Mouse (Mus musculus): Measurements from ENCODE around the gene Nkain4.

Gene Nkain4

DNA sequence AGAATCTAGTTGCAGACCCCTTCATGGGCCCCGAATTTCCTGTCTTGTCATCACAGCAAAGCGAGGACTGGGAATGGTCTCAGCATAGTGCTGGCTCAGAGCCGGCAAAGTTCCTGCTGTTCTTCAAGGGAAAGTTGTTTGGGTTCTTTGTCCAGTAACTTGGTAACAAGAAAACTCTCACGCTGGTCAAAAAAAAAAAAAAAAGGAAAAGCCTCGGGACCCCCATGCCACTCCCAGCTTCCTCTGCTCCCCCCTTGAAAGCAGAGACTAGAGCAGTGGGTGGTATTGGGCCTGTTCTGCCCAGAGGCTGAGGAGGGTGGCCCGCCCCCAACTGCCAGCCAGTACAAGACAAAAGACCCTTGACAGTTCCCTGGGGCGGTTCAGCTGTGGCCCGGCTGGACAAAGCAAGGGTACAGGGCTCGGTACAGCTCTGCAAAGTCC lies 1.7 kb downstream of the Nkain4 start:
- DNase-seq (ENCODE audit: low read depth, low spot score): no peak

DNA sequence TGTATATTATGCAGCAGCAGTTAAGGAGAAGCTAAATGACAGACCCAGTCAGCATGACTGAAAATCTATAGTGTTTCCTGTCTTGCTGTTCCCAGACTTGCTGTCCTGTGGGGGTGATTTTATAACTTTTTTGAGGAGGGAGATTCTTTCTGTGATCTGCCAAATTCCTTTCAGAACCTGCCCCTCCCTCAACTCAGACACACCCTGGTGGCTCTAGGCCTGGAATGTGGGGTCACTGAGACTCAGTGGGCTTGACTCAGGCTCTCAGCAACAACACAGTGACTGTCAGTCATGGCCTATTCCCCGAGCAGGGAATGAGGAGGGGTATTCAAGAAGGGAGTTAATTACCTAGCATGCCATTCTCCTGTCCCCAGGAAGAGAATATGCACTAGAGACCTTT lies 4.6 kb downstream of the Nkain4 start:
- no peak for DNase-seq (ENCODE audit: low read depth, low spot score)

DNA sequence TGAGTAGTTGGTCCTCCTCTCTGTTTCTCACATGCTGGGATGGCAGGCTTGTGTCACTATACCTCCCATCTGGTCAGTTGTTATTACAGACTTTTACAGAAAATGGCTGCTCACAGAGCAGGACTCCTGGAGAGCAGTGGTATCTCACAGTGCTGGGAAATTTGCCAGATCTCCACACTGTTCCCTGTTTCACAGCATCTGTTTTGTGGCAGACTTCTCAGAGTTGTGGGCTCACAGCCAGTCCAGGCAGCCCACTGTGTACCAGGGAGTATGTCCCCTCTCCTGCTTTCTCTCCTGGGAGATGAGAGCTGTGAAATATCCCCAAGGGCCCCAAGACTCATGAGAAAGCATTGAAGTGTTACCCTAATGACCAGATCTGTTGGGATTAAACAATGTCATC lies 12.6 kb downstream of the Nkain4 start:
- DNase-seq (ENCODE audit: low read depth, low spot score): no peak

DNA sequence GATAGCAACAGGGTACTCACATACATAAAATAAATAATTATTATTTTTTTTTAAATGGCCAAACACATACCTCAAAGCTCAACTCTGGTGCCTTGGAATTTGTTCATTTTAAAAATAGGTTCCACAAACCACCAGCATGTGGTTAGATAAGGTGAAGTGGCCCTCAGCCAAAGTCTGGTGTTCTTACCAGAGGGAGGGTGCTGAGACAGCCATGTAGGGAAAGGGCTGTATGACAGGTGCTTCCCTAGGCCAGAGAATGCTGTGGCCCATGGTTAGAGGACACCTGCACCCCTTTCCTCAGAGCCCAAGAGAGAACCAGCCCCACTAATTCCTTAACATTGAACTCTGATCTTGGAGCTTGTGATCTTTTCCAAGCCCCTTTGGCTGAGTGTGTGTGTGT lies 14.3 kb downstream of the Nkain4 start:
- DNase-seq (ENCODE audit: low read depth, low spot score): no peak

DNA sequence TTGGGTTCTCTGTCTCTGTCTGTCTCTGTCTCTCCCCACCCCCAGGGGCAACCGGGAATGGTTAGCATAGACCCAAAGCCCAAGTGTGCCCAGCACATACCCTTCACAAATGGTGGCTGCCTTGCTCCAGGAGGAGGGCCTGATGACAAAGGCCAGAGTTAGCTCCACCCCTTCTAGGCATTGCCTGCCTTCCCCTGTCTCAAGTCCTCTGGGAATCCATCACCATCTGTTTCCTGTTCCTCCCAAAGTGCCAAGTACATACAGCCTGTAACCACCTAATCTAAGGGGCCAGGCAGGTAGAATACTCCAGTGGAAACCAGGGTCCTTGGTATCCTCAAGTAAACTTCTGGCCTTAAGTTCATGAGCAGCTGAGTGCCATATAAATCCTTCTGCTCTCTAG lies 22.1 kb downstream of the Nkain4 start:
- DNase-seq (ENCODE audit: low read depth, low spot score): no peak

DNA sequence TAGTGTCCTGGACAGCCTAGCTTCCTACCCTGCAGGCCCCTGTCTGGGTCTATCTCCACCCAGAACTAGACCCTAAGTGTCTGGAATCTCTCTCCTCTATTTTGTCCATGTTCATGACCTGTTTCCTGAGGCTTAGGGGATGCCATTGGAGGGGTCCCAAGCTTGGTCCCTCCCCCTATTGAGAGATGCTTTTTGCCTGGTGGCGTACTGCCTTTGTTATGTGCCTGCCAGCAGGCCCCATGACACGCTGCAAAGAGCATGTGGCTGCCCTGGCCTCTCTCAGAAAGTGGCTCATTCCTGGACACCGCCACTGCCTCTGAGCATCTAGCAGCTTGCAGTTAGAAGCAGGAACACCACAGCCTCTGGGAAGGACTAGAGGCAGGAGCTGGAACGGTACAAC lies 25.8 kb downstream of the Nkain4 start, which contains the start of gene Birc7:
Birc7 (plus strand) TSS at position 301 of the 400 bp plus-strand sequence.
- no peak for DNase-seq (ENCODE audit: low read depth, low spot score)

DNA sequence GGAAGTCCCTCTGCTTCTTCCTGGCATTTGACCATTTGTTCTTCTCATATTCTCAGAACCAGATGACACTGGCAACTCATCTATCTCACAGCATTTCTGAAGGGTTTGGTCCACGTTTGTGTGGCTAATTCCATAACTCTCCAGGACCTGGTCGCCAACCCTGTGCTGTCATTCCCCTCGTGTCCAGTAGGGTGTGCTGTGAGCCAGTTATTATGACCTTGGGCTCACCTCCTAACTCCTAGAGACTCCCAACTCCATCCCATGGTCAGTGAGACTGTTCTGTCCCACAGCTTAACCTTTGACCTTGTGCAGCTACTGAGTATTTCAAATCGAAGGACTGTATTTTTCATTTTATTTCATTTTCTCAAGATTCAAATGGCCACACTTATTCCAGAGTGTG lies 29.3 kb downstream of the Nkain4 start:
- peak; percentile 39 for DNase-seq (ENCODE audit: low read depth, low spot score)

DNA sequence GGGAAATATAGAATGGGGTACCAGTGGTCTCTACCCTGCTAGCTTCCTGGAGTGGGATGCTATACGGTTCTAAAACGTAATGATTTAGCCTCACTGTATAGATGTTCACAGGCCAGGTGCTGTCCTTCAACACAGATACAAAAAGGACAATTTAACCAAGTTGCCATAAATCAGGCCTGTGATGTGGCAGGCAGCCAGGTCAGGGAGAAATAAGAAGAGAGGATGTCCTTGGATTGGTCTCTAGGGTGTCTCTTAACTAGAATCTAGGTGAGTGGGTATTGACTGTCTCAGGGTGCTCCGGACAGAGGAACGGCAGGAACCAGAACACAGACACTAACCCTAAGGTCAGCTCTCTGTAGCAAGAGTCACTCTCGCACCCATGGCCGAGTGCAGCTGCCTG lies 31.8 kb downstream of the Nkain4 start:
- no peak for DNase-seq (ENCODE audit: low read depth, low spot score)

DNA sequence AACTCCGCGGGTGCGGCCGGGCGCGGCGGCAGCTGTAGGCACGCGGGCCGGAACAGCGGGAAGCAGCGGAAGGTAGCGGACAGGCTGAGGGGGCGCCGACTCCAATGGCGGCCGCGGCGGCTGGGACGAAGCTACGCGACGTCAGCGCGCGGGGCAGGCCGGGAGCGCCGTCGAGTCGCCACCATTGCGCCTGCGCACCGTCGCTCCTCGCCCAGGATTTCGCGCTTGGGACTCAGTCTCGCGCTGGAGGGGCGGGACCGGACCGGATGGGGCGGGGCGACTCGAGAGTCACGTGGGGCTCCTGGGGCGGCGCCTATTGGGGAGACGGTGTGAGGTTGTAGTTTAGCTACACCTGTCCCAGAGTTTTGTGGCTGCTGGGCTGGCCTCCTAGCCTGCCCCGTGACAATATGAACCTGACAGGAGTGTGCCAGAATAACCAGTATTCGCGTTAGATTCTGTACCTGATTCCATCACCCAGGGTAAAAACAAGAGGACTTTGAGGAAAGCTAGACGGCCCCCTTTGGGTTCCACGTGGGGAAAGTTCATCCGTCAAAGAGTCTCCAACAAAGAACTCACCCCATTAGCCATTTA lies 33.6 kb downstream of the Nkain4 start, which contains the start of gene Ythdf1:
Ythdf1 (minus strand) TSS at position 140 of the 591 bp plus-strand sequence.
- DNase-seq (ENCODE audit: low read depth, low spot score): peak; percentile 91

DNA sequence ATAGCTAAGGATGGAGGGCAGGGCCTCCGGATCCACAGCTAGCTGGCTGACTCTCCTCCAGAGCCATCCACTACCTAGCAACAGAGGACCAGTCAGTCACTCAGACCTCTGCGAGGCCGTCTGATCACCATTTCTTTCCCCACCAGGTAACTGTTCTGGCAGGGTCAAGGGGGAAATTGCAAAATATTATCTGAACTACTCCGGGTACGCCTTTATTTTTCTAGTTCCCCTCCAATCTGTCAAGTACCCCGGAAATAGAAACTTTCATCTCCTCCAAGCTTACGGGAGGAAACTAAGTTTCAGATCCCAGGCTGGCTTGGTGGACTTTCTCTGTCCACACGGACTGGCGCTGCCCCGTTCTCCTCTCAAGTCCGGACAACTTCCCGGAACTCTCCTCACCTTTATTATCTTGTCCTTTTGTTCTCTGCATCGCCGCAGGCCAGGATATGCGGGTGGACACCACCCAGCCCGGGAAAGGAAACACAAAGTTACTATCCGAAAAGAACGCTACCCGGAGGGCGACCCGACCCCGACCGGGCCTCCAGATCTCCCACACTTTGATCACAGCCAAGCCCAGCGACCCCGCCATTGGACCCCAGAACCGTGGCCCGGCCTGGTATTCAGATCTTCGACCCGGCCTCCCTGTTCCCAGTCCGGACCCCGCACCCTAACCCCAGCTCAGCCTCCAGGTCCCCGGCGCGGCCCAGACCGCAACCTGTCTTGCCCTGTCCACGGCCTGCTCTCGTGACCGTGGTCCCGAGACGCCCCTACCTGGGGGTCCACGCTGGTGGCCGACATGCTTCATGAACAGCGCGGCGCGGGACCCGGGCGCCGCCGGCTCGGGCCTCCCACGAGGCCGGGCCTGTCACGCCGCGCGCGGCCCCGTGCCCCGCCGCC lies 34.3 kb downstream of the Nkain4 start:
- DNase-seq (ENCODE audit: low read depth, low spot score): no peak

DNA sequence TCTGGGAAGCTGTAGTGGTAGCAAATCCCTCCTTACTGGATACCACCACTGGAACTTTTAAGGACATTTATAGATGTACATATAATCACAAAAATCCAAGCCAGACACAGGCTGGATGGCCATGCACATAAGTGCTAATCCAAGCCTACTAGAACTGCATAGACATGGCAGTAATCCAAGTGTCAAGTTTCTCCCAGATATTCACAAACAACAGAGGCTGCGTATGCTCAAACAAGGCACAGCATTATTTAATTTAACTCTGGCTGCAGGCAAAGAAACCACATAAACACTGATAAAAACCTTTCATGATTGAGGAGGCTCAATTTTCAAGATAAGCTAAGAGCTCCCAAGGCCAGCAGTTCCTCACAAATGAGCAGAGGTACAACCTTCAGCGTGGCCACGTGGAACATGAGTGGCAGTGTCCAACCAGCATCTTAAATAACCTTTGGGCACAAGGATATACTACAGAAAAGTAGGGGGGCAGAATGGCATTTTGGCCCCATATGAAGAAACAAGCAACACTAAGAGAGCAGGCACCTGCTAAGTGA lies 38.5 kb downstream of the Nkain4 start:
- no peak for DNase-seq (ENCODE audit: low read depth, low spot score)

DNA sequence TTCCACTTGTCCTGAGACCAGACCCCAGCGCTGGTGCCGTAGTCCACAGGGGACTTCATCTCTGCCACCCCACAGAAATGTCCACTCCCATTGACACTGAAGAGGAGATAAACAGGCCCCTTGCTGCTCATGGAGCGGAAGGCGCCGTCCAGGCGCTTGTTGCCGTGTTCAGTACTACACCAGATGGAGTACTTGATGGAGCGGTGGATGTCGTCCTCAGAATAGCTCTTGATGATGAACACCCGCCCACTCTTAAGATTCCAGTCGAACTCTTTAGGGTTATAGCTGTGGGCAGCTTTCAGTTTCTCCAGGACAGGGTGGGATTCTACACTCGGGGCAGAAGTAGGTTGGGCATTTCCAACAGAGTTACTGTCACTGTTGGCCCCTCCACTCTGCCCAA lies 43.6 kb downstream of the Nkain4 start:
- no peak for DNase-seq (ENCODE audit: low read depth, low spot score)

DNA sequence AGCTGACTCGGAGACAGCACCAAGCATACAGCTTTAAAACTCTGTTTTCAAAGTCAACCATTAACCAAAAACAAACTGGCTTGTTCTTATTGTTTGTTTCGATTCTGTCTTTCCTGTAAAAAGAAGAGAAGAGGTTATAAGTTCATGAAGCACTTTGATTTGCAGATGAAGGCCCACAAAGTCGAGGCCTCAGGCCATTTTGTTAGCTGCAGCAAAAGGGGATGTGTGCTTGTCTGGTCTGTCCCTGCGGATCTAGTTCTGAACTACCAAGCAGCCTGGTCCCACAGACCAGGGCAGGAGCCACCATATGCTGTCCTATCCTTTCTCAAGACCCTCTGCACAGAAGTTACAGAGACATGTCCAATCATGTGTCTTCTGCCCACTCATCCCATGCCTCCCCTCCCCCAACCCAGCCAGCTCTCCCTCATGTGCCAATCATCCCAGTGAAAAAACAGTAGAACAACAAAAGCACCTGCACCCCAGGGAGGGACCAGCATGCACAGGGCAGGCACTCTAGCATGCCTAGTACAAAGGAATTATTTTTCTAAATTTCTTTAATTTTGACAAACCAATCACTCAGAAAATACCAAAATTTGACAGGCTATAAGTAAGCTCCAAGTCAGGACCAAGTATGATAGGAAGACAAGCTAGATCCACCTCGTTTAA lies 48.8 kb downstream of the Nkain4 start:
- DNase-seq (ENCODE audit: low read depth, low spot score): no peak

DNA sequence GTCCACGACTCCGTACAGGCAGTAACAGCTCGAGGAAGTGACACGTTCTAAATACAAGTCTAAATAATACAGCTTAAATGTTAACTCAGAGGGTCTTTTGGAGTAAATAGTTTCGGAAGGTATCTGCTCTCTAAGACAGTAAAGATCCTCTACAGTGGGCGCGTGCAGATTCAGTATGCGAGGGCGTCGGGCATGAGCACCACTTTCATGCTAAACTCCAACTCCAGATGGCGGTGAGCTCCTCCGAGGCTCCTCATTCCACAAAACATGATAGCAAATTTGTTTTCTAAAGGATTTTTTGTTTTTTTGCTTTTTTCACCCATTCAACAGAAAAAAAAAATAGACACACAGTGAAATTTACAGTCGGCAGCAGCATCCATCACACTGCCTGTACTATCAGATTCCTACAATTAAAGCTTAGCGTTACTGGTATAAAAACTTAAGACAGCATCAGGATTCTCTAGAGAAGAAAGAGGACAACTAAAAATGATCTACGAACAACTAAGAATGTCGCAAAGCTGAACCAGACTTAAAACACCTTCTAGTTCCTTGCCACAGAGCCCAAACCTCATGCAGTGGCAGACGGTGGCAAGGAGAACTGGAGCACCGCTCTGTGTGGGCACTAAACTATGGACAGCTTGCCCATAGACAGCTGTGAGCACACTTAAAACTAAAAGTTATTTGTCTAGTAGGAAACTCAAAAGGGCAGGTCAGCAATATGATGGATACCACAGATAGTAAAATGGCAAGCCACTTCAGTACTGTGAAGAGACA lies 49.9 kb downstream of the Nkain4 start:
- DNase-seq (ENCODE audit: low read depth, low spot score): no peak

DNA sequence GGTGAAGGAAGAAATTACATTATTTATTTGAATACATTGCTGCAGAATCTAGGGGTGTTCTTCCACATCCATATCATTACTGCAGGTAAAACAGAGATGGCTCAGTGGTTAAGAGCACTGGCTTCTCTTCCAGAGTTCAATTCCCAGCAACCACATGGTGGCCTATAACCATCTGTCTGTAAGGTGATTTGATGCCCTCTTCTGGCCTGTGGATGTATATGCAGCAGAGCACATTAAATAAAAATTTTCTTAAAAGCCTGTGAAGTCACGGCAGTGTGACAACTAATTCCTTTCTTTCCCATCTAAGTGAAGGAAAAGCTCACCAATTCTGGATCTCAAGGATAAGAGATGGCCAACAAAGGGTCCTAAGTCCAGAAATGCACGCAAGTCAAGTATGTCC lies 52.4 kb downstream of the Nkain4 start:
- no peak for DNase-seq (ENCODE audit: low read depth, low spot score)

DNA sequence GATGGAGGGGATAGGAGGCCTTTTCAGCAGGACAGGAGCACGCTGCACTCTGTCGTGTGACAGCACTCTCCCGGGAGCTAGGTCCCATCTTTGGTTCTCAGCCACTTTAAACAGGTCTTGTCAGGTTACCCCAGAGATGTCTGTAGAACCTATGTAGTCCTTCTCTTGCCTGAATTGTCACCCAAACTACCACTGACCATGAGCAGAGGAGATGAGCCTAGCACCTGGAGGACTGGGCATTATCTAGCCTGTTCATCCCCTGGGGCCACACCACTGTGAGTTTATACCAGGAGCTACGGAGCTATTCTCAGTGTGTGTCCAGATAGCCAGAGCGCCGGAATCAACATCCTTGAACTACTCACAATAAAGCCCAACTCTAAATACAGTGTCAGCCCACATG lies 56.6 kb downstream of the Nkain4 start:
- DNase-seq (ENCODE audit: low read depth, low spot score): no peak

DNA sequence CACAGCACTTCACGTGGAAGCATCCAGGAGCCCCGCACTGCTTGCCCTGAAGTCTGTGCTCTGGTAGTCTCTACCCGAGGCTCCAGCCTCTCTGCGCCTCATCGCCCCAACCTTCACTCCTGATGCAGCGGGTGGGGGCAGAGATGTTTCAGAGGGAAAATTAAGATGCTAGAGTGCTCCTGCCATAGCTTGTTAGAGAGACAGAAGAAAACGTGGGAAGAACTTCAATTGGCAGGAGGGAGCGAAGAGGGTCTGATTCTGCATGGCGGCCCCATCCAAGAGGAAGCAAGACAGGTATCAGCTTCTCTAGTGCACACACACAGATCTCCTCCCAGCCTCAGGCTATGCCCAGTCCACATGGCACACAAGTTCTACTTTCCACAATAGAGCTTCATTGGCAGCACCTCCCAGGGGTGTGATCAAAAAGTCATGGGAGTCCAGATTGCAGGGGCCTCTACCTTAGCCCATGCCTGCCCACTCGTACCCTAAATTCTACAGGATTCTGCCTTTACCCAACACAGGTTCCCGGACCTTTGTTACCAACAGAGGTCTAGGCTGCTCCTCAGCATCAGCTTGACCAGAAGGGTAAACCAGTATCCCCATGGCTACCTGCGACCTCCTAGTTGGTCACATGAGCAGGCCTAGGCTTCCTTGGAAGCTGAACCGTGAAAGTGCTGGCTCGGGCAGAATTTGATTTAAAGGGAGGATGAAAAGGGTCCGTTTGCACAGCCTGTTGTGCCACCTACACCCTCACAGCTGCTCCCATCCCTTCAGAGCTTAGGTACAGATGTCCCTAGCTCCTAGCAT lies 57.5 kb downstream of the Nkain4 start:
- no peak for DNase-seq (ENCODE audit: low read depth, low spot score)

DNA sequence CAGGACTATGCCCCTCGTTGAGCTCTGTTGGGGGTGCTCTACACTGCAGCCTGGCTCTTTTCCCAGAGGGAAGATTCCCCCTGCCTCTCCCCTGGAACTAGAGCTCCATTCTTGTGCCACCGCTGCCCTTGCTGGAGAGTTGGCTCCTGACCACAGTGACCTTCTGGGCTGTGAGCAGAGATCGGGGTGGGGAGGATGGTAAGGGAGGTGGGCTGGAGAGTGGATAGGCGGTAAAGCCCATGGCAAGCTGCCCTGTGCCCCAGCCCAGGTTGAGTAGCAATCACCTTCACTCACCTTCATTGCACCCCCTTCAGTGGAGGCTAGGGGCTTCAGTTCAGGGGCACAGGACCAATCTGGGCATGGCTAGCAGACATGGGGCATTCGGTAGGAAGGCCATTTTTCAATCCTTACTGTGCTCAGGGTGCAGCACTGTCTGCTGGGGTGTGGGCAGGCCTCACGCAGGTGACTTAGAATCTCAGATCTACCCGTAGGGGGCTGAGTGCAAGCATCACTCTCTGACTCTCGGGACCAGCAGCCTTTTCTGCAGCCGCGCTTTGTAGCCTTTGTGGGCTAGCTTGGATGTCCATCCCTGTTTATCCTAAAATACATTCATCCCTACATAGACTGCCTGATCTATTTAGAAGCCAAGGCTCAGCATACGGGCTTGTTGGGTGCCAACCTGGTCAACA lies 58.5 kb downstream of the Nkain4 start:
- DNase-seq (ENCODE audit: low read depth, low spot score): no peak

DNA sequence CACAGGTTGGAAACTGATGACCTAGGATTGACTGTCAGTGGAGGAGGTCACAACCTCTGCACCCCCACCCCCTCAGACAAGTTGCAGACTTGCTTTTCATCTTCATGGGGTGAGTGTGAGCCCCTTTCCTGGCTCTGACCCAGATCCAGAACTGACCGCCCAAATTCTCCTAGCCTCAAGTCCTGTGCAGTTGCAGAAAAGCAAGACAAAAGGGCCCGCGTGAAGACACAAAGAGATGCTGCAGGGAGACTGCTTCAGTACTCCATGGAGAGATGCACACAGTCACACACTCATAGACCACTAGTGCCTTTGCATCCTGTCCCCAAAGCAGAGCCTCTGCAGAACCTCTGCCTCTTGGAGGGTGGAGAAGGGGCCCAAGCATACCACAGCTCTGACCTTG lies 59.2 kb downstream of the Nkain4 start:
- DNase-seq (ENCODE audit: low read depth, low spot score): no peak

DNA sequence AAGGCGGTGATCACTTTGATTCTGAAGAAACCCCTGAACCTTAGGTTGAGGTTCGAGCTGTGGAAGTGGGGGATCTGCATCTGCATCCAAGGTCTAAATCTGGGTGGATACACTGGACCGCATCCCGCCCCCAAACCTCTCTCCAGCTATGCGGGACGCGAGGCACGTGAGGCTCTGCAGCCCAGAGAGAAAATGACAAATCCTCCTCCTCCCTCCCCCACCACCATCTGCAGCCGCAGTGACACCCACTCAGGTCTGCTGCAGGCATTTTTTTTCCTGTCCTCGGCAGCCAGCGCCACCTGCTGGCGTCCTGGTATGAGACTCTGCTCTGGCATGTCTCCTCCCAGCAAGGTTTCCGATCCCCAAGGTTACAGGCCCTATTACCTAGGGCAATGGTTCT lies 59.8 kb downstream of the Nkain4 start:
- DNase-seq (ENCODE audit: low read depth, low spot score): peak; percentile 69

All from retina, adult 2 months (tissue).